Mouse (Mus musculus) hematopoietic multipotent progenitor cell, adult 10-12 weeks (in vitro differentiated cells): ENCODE measurements around the gene Asic3. TPM values are rescaled to one million over a fixed set of nuclear protein-coding genes. Genes with fewer than 3 reads are reported as not detected.

Experiments used
- polyA plus RNA-seq: library from polyadenylated mRNA; stranded (reverse); fragments of >175 nt; gene quantifications from 2 replicates; pipeline ENCODE4 v1.2.3, GENCODE M21; 2012; ENCODE audit warnings: low replicate concordance

The Asic3 gene
- not detected in 2 replicates for polyA plus RNA-seq

DNA sequence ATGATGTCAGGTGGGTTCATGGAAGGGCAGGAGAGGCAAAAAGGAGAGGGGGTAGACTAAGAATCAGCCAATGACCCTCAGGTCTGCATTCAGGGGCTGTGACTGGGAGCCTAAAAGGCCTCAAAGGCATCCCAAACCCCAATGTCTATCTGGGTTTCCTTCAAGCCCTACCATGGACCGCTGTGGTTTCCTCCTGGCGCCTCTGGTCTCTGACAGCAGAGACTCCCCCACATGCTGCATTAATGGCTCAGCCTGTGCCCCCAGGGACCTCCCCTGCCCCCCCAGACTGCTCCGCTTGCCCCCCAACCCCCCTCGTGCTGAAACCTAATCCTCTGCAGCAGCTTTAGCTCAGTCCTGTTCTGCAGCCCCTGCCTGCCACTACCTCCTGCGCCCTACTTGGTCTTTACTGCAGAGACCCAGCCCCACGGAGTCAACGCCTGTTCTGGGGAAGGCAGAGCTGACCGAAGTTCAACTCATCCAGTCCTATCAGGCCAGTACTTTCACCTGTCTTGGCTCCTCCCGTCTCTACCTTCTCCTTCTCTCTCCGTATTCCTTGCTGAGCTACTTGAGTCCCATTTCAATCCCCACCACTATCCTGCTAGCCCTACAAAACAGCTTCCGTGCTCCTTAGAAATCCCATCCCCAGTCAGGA is at the start of gene Asic3:
Gene Asic3, plus strand, starts transcription at position 351 of the 652 bp plus-strand sequence.

DNA sequence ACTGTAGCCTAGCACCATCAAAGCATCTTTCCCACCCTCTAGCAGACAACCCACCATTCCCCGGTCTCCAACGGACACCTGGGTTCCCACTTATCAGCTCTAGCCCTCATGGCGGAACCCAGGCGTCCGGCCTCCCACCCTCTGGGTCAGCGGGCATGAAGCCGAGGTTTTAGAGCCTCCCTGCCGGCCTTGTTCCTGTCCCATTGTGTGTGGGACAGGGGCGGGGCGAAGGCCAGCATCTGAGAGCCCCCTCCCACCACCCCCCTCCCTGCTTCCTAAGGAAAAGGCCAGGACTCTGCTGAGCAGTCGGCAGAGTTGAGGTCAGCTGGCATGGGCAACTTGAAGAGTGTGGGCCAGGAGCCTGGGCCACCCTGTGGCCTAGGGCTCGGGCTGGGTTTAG is 48.7 kb upstream of the Asic3 start, which contains the start of gene Nos3:
Gene Nos3, plus strand, starts transcription at position 303 of the 400 bp plus-strand sequence.

DNA sequence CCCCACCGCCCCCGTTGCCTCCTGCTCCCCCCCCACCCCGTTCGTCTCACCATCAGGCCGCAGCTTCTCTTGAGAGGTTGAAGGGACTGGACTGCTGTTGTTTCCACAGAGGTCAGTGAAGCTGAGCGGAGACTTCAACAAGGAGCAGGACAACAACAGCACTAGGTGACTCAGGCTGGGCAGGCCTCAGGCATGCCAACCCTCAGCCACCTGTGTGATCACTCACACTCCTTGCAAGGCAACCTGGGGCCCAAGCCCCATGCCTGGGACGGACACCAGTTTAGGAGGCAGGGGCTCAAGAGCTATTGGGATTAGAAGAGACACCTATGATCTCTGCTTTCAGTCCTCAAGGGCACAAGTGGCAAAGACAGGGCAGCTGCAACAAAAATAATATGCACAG is 21.3 kb upstream of the Asic3 start, which contains the start of gene Atg9b:
Gene Atg9b, minus strand, starts transcription at position 280 of the 400 bp plus-strand sequence.

DNA sequence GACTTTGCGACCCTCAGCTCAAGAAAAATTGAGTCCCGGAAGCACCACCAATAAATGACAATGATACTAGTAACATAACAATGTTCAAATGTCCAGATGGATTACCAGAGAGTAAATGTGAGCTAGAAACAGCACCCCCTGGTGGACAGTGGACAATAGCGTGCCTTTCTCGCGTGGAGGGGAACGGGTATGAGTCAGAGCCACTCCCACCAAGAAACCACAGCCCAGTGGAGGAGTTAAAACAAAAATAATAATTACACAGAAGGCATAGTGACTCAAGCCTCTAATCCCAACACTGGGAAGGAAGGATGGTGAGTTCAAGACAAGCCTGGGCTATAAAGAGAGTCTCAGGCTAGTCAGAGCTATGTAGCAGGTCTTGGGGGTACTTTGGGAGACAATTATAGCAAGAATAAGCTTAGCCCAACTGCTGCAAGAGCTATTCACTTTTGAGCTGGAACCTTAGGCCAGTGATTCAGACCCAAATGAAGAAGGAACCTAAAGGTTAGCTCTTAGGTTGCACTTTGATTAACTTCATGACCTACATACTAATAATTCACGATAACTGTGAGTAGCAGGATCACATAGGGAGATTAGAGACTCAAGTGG is 19.7 kb upstream of the Asic3 start, which contains the start of gene Abcb8:
Gene Abcb8, plus strand, starts transcription at position 272 of the 606 bp plus-strand sequence.

DNA sequence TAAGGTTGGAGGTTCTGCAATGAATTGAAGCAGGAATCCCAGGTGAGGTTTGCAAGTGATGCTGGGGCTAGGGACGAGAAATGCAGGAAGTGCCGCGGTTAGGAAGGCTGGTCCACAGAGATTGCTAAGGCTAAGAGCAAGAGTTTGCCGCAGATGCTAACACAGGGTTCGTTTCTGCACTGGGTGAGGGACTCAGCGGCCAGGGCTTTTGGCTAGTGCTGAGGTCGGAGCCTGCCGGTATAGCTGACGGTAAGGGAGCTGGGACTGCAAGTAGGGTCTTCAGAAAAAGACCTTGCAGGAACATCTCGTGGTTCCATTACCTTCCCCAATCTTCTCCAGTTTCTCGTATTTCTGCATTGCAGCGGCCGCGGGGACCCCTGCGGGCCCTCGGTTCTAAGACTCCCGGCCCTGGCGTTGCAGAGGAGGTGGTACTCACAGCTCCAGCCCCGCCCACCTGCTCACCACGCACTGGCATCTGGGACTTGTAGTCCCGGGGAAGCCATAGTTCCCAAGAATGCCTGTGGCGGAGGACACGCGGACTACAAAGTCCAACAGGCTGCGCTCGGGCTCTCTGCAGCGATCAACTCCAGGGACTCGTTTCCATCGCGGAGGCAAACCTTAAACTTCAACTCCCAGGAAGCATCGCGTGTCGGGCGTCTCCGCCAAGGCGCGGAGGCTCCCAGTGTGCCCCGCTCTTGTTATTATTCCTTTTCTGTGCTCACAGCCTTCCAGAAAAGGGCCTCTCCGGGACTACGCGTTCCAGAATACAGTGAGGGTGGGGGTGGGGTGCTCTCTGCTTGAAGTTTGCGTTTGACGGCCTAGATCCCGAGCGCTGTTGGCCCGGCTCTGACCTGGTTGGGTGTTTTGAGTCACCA is 10.2 kb downstream of the Asic3 start, which contains the start of the genes Cdk5 and Slc4a2:
Gene Cdk5, minus strand, starts transcription at position 402 of the 875 bp plus-strand sequence.
Gene Slc4a2, plus strand, starts transcription at position 709 of the 875 bp plus-strand sequence.

DNA sequence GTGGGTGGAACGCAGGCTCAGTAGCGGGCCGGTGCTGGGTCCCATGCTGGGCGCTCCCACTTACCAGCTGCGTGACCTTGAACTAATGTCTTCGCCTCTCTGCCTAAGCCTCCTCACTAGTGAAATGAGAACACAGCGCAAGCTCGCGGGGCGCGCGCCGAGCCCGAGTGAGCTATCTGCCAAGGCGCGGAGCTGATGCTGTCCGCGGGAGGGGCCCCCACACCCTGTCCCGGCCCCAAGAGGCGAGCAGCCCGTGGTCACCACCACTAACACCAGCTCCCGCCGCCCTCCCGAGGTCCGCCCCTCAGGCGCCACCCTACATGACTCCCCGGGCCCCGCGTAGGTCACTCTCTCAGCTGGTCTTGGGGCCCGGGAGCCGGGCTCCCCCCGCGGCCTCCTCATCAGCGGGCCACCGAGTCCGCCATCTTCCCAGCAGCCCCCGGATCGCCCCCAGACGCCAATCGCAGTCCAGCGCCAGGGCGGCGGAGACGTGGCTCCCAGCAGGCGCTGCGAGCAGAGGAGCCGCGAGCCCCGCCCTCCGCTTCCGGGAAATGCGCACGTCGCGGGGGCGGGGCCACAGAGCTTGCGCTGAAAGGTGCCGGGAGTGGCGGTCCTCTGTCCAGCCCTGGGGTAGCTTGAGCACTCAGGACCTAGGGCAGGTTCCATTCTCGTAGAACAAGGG is 31.7 kb downstream of the Asic3 start, which contains the start of gene Fastk:
Gene Fastk, minus strand, starts transcription at position 542 of the 682 bp plus-strand sequence.

DNA sequence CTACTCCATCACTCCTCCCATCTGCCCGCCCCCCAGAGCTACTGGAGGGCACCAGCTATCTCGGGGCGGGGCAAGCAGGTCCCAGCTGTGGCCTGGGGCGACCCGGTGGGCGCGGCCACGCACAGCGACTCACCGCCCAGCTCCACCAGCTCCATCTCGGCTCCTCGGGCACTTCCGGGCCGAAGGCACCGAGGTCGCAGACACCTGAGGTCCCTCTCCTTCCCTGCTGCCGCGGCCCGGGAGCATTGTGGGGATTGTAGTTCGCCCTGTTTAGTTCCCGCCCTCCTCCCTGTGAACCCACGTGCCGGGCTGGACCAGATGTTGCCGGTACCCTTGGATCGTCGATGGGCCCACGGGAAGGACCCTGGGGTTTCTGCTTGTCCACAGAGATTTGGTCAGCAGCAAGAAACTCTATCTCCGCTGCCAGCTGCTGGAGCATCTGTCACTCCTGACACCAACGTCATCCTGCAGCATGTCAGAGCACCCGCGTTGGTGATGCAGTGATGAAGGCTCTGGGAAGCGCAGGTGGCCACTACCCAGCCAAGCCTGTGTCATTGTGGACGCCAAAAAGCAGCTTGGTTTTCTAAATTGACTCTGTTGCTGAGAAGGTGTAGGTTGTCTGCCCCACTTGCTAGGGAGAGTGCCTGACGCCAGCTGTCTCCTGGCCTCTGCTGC is 34.6 kb downstream of the Asic3 start, which contains the start of gene Tmub1:
Gene Tmub1, minus strand, starts transcription at position 231 of the 675 bp plus-strand sequence.

DNA sequence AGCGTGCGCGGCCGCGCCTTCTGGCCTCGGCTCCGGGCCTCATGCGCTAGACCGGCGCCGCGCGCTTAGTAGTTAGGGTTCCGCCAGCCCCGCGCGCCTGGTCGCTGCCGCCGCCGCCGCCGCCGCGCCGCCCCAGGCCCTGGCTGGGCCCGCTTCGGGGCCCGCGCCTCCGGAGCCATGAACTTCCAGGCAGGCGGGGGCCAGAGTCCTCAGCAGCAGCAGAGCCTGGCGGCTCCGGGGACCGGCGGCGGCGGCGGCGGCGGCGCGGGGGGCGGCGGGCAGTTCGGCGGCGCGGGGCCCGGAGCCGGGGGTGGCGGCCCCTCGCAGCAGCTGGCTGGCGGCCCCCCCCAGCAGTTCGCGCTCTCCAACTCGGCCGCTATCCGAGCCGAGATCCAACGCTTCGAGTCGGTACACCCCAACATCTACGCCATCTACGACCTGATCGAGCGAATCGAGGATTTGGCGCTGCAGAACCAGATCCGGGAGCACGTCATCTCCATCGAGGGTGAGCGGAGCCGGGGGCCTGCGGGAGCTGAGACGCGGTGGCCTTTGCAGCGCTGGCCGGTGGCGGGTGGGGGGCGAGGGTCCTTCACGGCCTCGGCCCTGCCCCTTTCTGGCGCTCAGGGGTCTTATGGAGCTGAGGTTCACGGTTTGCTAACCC is 39.0 kb downstream of the Asic3 start, which contains the start of gene Agap3:
Gene Agap3, plus strand, starts transcription at position 148 of the 661 bp plus-strand sequence.

Other genes with a start within 250 kb of the Asic3 start
- gene Nupl2, start 248.4 kb upstream of the Asic3 start, polyA plus RNA-seq = 7.4 and 8.7 TPM in 2 replicates
- 2.7 and 3.8 TPM in 2 replicates for gene Kcnh2, start 61.8 kb upstream of the Asic3 start, polyA plus RNA-seq
- 0.03 and 0.55 TPM in 2 replicates for gene Nos3, start 48.6 kb upstream of the Asic3 start, polyA plus RNA-seq
- gene Atg9b, start 21.2 kb upstream of the Asic3 start, polyA plus RNA-seq = 0.76 and 2.1 TPM in 2 replicates
- 22.2 and 24.6 TPM in 2 replicates for gene Abcb8, start 19.7 kb upstream of the Asic3 start, polyA plus RNA-seq
- 24.2 and 29.2 TPM in 2 replicates for gene Cdk5, start 10.1 kb downstream of the Asic3 start, polyA plus RNA-seq
- gene Slc4a2, start 10.4 kb downstream of the Asic3 start, polyA plus RNA-seq = 39.9 and 69.4 TPM in 2 replicates
- gene Fastk, start 31.9 kb downstream of the Asic3 start, polyA plus RNA-seq = 223 and 290 TPM in 2 replicates
- 67.4 and 74.4 TPM in 2 replicates for gene Tmub1, start 34.5 kb downstream of the Asic3 start, polyA plus RNA-seq
- 117 and 125 TPM in 2 replicates for gene Agap3, start 38.8 kb downstream of the Asic3 start, polyA plus RNA-seq
- gene Gbx1, start 113.8 kb downstream of the Asic3 start, polyA plus RNA-seq = 0.10 TPM in 1 of 2 replicates, not detected in the other
- 0.12 and 0.15 TPM in 2 replicates for gene Asb10, start 127.6 kb downstream of the Asic3 start, polyA plus RNA-seq
- not detected in 2 replicates for gene 4931409K22Rik, start 143.4 kb downstream of the Asic3 start, polyA plus RNA-seq
- gene Abcf2, start 164.1 kb downstream of the Asic3 start, polyA plus RNA-seq = 30.7 and 45.0 TPM in 2 replicates
- 46.0 and 241 TPM in 2 replicates for gene Chpf2, start 173.3 kb downstream of the Asic3 start, polyA plus RNA-seq
- 0.66 and 1.7 TPM in 2 replicates for gene Smarcd3, start 211.0 kb downstream of the Asic3 start, polyA plus RNA-seq